Mouse (Mus musculus) lung, embryonic 14.5 days (tissue): ENCODE results near the gene Fshb. TPM values are rescaled to one million over a fixed set of nuclear protein-coding genes. Genes with fewer than 3 reads are reported as not detected.

Experiments used
- ATAC-seq: fragments of 200-750 bp; cut with Nextera tagmentation; 2 replicates; pipeline ENCODE4 v1.8.0; 2017; ENCODE audit warnings: mild to moderate bottlenecking, moderate TSS enrichment, moderate library complexity; ENCODE audit not compliant: insufficient read depth
- DNase-seq: peaks from one replicate; pipeline ENCODE4 v3.0.0-alpha.2; 2015
- H3K27ac ChIP-seq: fragments of 300-500 bp; sonication (generic); 2 replicates; pipeline ENCODE4 v1.5.1; 2014; ENCODE audit warnings: low read depth, mild to moderate bottlenecking, moderate library complexity
- H3K27me3 ChIP-seq: fragments of 300-500 bp; sonication (generic); 2 replicates; pipeline ENCODE4 v1.6.1; 2014; ENCODE audit warnings: low read length, control low read depth; ENCODE audit not compliant: insufficient read depth
- H3K36me3 ChIP-seq: fragments of 300-500 bp; sonication (generic); 2 replicates; pipeline ENCODE4 v1.6.1; 2014; ENCODE audit warnings: control low read depth; ENCODE audit not compliant: insufficient read depth
- H3K4me1 ChIP-seq: fragments of 300-500 bp; sonication (generic); 2 replicates; pipeline ENCODE4 v1.6.1; 2014; ENCODE audit warnings: antibody characterized with exemption, control low read depth; ENCODE audit not compliant: insufficient read depth
- H3K4me2 ChIP-seq: fragments of 300-500 bp; sonication (generic); 2 replicates; pipeline ENCODE4 v1.6.1; 2014; ENCODE audit warnings: mild to moderate bottlenecking
- H3K4me3 ChIP-seq: fragments of 300-500 bp; sonication (generic); 2 replicates; pipeline ENCODE4 v1.5.1; 2014; ENCODE audit warnings: low read depth, low read length
- H3K9ac ChIP-seq: fragments of 300-500 bp; sonication (generic); 2 replicates; pipeline ENCODE4 v1.6.1; 2014
- H3K9me3 ChIP-seq: fragments of 300-500 bp; sonication (generic); 2 replicates; pipeline ENCODE4 v1.6.1; 2016; ENCODE audit warnings: low read depth, low read length, control low read depth
- CTCF ChIP-seq: IDR thresholded peaks from 2 replicates; pipeline ENCODE4 v1.5.1; 2016; ENCODE audit warnings: antibody characterized with exemption, low read depth
- WGBS: fragments of 180-500 bp; shearing (Covaris S2); extraction: QIAGEN DNeasy Blood & Tissue Kit; methylation state at CpG from one replicate; pipeline ENCODE4 v1.1.7; 2014; 5-methylcytosine and 5-hydroxymethylcytosine counted together
- polyA plus RNA-seq: library from polyadenylated mRNA; unstranded; fragments of >200 nt; fragmentation: Nextera tagmentation; extraction: Ambion mirVana; gene quantifications from 2 replicates; pipeline ENCODE4 v1.2.1, GENCODE M21; 2014

Fshb gene
- polyA plus RNA-seq, 1 experiment from 2014 or later = not detected

DNA sequence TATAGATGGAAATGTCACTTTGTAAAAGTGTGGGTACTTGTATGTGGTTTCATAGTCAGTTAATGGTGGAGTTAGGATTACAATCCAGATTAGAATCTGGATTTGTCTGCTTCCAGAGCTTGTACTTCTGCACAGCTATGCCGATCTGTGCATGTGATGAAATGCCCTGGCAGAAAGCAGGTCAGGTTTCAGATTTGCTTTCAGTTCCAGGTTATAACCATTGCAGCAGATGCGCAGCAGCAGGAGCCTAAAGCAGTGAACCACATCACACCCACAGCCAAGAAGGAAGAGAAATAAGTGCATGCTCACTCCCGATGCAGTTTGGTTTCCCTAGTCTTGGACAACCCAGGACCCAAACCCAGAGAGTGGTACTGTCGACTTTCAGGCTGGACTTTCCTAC lies 34.8 kb downstream of the Fshb start:
- TF ChIP-seq CTCF = no peak

DNA sequence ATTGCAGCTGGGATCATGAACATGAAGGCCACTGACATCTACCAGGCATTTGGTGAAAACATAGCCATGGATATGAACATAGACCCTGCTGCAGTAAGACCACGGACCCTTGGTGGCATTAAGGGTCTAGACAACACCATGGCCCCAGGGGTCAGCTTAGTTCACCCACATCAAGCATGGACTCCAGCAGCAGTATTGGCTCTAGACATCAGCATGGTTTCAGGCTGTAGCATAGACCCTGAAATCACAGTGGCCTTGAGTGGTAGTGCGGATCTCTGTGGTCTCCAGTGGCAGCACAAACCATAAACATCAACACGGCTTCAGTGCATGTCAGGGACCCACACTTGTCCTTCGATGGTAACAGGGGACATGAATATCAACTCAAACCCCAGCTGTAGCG lies 36.7 kb downstream of the Fshb start:
- H3K9ac ChIP-seq = no peak overlapping the region
- H3K27me3 ChIP-seq = no peaks in the 10 kb centered on the region
- TF ChIP-seq CTCF = no peak
- no peak overlapping the region for H3K4me2 ChIP-seq
- H3K4me1 ChIP-seq = no peaks in the 10 kb centered on the region
- H3K4me3 ChIP-seq = no peak overlapping the region
- no peak overlapping the region for H3K27ac ChIP-seq
- no peaks in the 10 kb centered on the region for H3K36me3 ChIP-seq
- WGBS = 93% methylated on average over 5 of the region's 5 CpGs
- ATAC-seq = no peak
- H3K9me3 ChIP-seq = no peaks in the 10 kb centered on the region
- DNase-seq = no peak

More for the DNA sequence above, 34.8 kb downstream of the Fshb start:
- Histone ChIP-seq H3K36me3 (no peaks in the 10 kb centered on the region), H3K4me2 (no peak overlapping the region), H3K9me3 (no peaks in the 10 kb centered on the region), H3K4me3 (no peak overlapping the region), H3K9ac (no peak overlapping the region), H3K27me3 (no peaks in the 10 kb centered on the region), H3K27ac (no peak overlapping the region), H3K4me1 (no peaks in the 10 kb centered on the region)
- ATAC-seq (no peak), DNase-seq (no peak)
- 81% methylated on average over 4 of the region's 4 CpGs for WGBS

DNA sequence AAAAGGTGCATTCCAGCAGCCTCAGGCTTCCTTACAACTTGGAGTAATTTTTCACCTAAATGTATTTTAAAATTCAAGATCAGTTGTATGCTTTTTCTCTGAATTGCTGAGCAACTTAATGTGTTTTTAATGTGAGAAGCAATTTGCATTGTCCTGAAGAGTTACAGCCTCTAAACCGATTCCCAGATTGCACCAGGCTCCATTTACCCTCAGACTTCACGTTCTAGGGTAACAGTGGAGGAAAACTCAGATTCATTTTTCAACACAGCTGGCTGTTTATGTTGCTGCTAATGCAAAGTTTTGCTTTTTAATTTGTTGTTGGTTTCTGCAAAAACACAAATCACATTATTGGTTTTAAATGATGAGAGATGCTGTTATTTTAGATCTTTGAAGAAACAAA lies 40.1 kb downstream of the Fshb start:
- no peak for TF ChIP-seq CTCF
- ATAC-seq (no peak), DNase-seq (no peak)
- Histone ChIP-seq H3K4me1 (no peaks in the 10 kb centered on the region), H3K9ac (no peak overlapping the region), H3K36me3 (no peaks in the 10 kb centered on the region), H3K27me3 (no peaks in the 10 kb centered on the region), H3K27ac (no peak overlapping the region), H3K4me2 (no peak overlapping the region), H3K4me3 (no peak overlapping the region), H3K9me3 (no peaks in the 10 kb centered on the region)
- 56% methylated on average over 2 of the region's 2 CpGs for WGBS

DNA sequence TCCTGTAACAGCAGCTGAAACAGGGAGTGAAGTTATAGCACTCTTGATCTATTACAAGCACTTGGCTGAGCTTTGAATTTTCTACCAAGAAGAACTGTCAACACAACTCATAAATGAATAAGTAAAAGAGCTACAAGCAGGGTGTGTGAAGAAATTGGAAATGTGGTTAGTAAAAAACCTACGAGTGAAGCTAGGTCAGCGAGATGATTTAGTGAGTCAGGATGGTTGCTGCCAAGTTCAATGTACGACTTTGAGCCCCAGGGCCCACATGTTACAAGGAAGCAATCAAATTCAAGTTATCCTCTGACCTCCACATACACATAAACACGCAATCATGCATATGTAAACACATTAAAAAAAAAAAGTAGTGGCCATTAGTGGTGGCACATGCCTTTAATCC lies 46.3 kb downstream of the Fshb start:
- no peak for TF ChIP-seq CTCF
- no peak overlapping the region for H3K9ac ChIP-seq
- no peaks in the 10 kb centered on the region for H3K9me3 ChIP-seq
- no peak overlapping the region for H3K27ac ChIP-seq
- H3K27me3 ChIP-seq = no peaks in the 10 kb centered on the region
- no peak overlapping the region for H3K4me3 ChIP-seq
- ATAC-seq (no peak), DNase-seq (no peak)
- H3K4me1 ChIP-seq = no peaks in the 10 kb centered on the region
- 74% methylated on average over 4 of the region's 4 CpGs for WGBS
- H3K4me2 ChIP-seq = no peak overlapping the region
- no peaks in the 10 kb centered on the region for H3K36me3 ChIP-seq

DNA sequence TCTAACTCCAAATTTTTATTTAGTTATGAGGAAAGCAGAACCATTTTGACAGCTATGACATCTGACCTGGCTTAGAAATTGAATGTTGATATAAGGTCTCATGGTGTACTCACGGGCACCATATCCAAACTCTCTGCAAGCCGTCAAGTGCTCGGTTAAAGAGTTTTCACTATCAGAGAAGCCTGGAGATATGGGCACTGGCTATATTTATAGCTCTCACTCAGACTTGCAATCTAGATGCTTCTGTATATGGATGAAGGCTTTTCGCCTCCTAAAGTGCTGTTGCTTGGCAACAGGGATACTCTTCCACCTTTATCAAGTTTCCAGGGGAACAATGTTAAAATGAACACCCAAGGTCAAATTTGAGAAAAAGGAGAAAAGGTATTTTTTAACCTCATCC lies 47.1 kb downstream of the Fshb start:
- H3K27ac ChIP-seq = no peak overlapping the region
- WGBS = 63% methylated on average over 4 of the region's 4 CpGs
- no peak overlapping the region for H3K9ac ChIP-seq
- TF ChIP-seq CTCF = no peak
- no peaks in the 10 kb centered on the region for H3K36me3 ChIP-seq
- no peaks in the 10 kb centered on the region for H3K4me1 ChIP-seq
- DNase-seq = no peak
- no peaks in the 10 kb centered on the region for H3K9me3 ChIP-seq
- H3K4me2 ChIP-seq = no peak overlapping the region
- no peak for ATAC-seq
- H3K4me3 ChIP-seq = no peak overlapping the region
- no peaks in the 10 kb centered on the region for H3K27me3 ChIP-seq

DNA sequence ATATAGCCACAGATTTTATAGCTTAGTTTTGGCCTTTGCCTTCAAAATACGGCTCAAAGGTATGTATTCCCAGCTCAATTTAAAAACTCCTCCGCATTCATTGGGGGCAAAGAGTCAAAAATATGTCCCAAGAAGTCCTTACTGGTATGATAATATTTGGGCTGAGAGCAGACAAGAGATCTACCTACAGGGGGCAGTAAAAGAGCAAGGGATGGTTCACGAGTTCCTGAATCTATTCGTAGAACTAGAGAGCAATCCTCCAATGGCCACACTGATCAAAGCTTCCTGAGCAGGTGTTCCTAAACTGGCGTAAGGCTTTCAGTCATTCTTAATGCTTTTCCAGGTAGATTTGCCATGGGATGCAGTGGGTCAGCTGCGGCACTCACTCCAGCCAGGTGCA lies 49.3 kb downstream of the Fshb start:
- DNase-seq = peak; percentile 18
- Histone ChIP-seq H3K36me3 (no peaks in the 10 kb centered on the region), H3K4me2 (no peak overlapping the region), H3K9me3 (no peaks in the 10 kb centered on the region), H3K4me3 (no peak overlapping the region), H3K27ac (no peak overlapping the region), H3K9ac (no peak overlapping the region), H3K27me3 (no peaks in the 10 kb centered on the region), H3K4me1 (no peaks in the 10 kb centered on the region)
- ATAC-seq = no peak
- WGBS = 79% methylated on average over 6 of the region's 6 CpGs
- no peak for TF ChIP-seq CTCF

DNA sequence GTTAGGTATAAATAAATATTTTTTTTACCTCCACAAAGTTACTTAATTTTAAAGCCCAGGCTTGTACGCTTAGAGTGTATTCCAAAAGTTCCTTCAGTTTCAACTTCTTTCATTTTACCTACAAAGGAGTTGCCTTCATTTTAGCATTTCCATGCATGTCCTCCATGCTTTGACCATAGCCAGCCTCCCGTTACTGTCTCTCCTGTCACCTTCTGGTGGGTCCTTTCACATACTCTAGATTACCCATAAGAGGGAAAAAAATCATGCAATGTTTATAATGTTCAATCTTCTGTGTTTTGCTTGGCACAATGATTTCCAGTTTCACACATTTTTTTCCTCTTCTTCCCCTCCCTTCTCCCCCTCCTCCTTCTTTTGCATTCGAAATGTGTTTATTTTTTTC lies 53.1 kb downstream of the Fshb start:
- DNase-seq (no peak), ATAC-seq (no peak)
- Histone ChIP-seq H3K27me3 (no peaks in the 10 kb centered on the region), H3K4me3 (no peak overlapping the region), H3K4me1 (no peaks in the 10 kb centered on the region), H3K27ac (no peak overlapping the region), H3K4me2 (no peak overlapping the region), H3K9ac (no peak overlapping the region), H3K36me3 (no peaks in the 10 kb centered on the region), H3K9me3 (no peaks in the 10 kb centered on the region)
- no peak for TF ChIP-seq CTCF
- 63% methylated on average over 3 of the region's 3 CpGs for WGBS

Other genes with a start within 250 kb of the Fshb start
- gene Arl14ep, start 85.2 kb downstream of the Fshb start, polyA plus RNA-seq = 44.8 and 48.3 TPM in 2 replicates
- gene Kcna4, start 231.0 kb upstream of the Fshb start, polyA plus RNA-seq = 0.22 and 0.41 TPM in 2 replicates